Mouse (Mus musculus) heart, embryonic 13.5 days (tissue): ENCODE measurements around the gene Sst. TPM values are rescaled to one million over a fixed set of nuclear protein-coding genes. Genes with fewer than 3 reads are reported as not detected.

Experiments used
- ATAC-seq: fragments of 200-750 bp; cut with Nextera tagmentation; 2 replicates; pipeline ENCODE4 v1.8.0; 2017; ENCODE audit warnings: moderate TSS enrichment; ENCODE audit not compliant: insufficient number of reproducible peaks, low FRiP score, low TSS enrichment; ENCODE audit errors: extremely low read depth
- H3K27ac ChIP-seq: fragments of 300-500 bp; sonication (generic); replicated peaks from 2 replicates; pipeline ENCODE4 v1.5.1; 2015; ENCODE audit warnings: moderate library complexity, mild to moderate bottlenecking, inconsistent platforms
- H3K27me3 ChIP-seq: fragments of 300-500 bp; sonication (generic); replicated peaks from 2 replicates; pipeline ENCODE4 v1.6.1; 2015; ENCODE audit warnings: mild to moderate bottlenecking, inconsistent platforms
- H3K36me3 ChIP-seq: fragments of 300-500 bp; sonication (generic); 2 replicates; pipeline ENCODE4 v1.6.1; 2015; ENCODE audit warnings: mild to moderate bottlenecking, inconsistent platforms
- H3K4me1 ChIP-seq: fragments of 300-500 bp; sonication (generic); 2 replicates; pipeline ENCODE4 v1.6.1; 2015; ENCODE audit warnings: inconsistent platforms
- H3K4me2 ChIP-seq: fragments of 300-500 bp; sonication (generic); 2 replicates; pipeline ENCODE4 v1.6.1; 2015; ENCODE audit warnings: inconsistent platforms, mild to moderate bottlenecking, moderate library complexity
- H3K4me3 ChIP-seq: fragments of 300-500 bp; sonication (generic); 2 replicates; pipeline ENCODE4 v1.5.1; 2015; ENCODE audit warnings: moderate library complexity, mild to moderate bottlenecking, inconsistent platforms
- H3K9ac ChIP-seq: fragments of 300-500 bp; sonication (generic); 2 replicates; pipeline ENCODE4 v1.6.1; 2015; ENCODE audit warnings: inconsistent platforms, mild to moderate bottlenecking, moderate library complexity
- H3K9me3 ChIP-seq: fragments of 300-500 bp; sonication (generic); 2 replicates; pipeline ENCODE4 v1.6.1; 2016; ENCODE audit warnings: inconsistent platforms
- WGBS: fragments of 180-500 bp; shearing (Covaris S2); methylation state at CpG from one replicate; pipeline ENCODE4 v1.1.7; 2015; ENCODE audit warnings: mixed read lengths; 5-methylcytosine and 5-hydroxymethylcytosine counted together
- polyA plus RNA-seq: library from polyadenylated mRNA; unstranded; fragments of >200 nt; fragmentation: Nextera tagmentation; extraction: Ambion mirVana; gene quantifications from 2 replicates; pipeline ENCODE4 v1.2.1, GENCODE M21; 2015

Sst gene
- polyA plus RNA-seq, 1 experiment from 2014 or later, result 0.21 TPM

- Histone ChIP-seq H3K27me3 (peaks cover 8% of the 10 kb centered on the region), H3K36me3 (no peaks in the 10 kb centered on the region), H3K9ac (no peak overlapping the region), H3K4me1 (no peaks in the 10 kb centered on the region), H3K27ac (no peak overlapping the region), H3K4me2 (no peak overlapping the region), H3K4me3 (no peak overlapping the region), H3K9me3 (no peaks in the 10 kb centered on the region)
- 75% methylated on average over 12 of the region's 12 CpGs for WGBS
- ATAC-seq, result no peak
These were observed 5.7 kb downstream of the Sst start for GRCm38 (mm10) chr16:23885098-23885497.

- Histone ChIP-seq H3K4me1 (no peaks in the 10 kb centered on the region), H3K9ac (no peak overlapping the region), H3K4me3 (no peak overlapping the region), H3K36me3 (no peaks in the 10 kb centered on the region), H3K27ac (no peak overlapping the region), H3K9me3 (no peaks in the 10 kb centered on the region), H3K27me3 (no peaks in the 10 kb centered on the region), H3K4me2 (no peak overlapping the region)
- WGBS, result 46% methylated on average over 1 of the region's 1 CpGs
- no peak for ATAC-seq
These were observed 35.5 kb downstream of the Sst start for GRCm38 (mm10) chr16:23855242-23855641.

- H3K9me3 ChIP-seq, result no peaks in the 10 kb centered on the region
- no peak for ATAC-seq
- no peak overlapping the region for H3K4me3 ChIP-seq
- H3K36me3 ChIP-seq, result no peaks in the 10 kb centered on the region
- H3K9ac ChIP-seq, result no peak overlapping the region
- no peaks in the 10 kb centered on the region for H3K4me1 ChIP-seq
- H3K4me2 ChIP-seq, result no peak overlapping the region
- no peaks in the 10 kb centered on the region for H3K27me3 ChIP-seq
- no peak overlapping the region for H3K27ac ChIP-seq
These were observed 41.0 kb downstream of the Sst start for GRCm38 (mm10) chr16:23849720-23850119.

GRCm38 (mm10) chr16:23849176-23849575, 41.6 kb downstream of the Sst start:
- Histone ChIP-seq H3K27me3 (no peaks in the 10 kb centered on the region), H3K4me1 (no peaks in the 10 kb centered on the region), H3K27ac (no peak overlapping the region), H3K9ac (no peak overlapping the region), H3K4me3 (no peak overlapping the region), H3K9me3 (no peaks in the 10 kb centered on the region), H3K4me2 (no peak overlapping the region), H3K36me3 (no peaks in the 10 kb centered on the region)
- ATAC-seq, result no peak

- no peak for ATAC-seq
- no peaks in the 10 kb centered on the region for H3K4me1 ChIP-seq
These were observed 46.1 kb downstream of the Sst start for GRCm38 (mm10) chr16:23844622-23845021.

GRCm38 (mm10) chr16:23842609-23843008, 48.1 kb downstream of the Sst start:
- H3K4me2 ChIP-seq, result no peak overlapping the region
- H3K9me3 ChIP-seq, result no peaks in the 10 kb centered on the region
- no peak for ATAC-seq
- no peaks in the 10 kb centered on the region; the same call in 1 of the 2 replicates for H3K4me1 ChIP-seq
- H3K9ac ChIP-seq, result no peak overlapping the region
- H3K27me3 ChIP-seq, result no peaks in the 10 kb centered on the region
- no peak overlapping the region for H3K27ac ChIP-seq
- WGBS, result 71% methylated on average over 3 of the region's 3 CpGs
- H3K36me3 ChIP-seq, result no peaks in the 10 kb centered on the region
- no peak overlapping the region for H3K4me3 ChIP-seq

More at GRCm38 (mm10) chr16:23844622-23845021, 46.1 kb downstream of the Sst start:
- H3K9ac ChIP-seq, result no peak overlapping the region
- H3K4me2 ChIP-seq, result no peak overlapping the region
- H3K27ac ChIP-seq, result no peak overlapping the region
- 72% methylated on average over 7 of the region's 7 CpGs for WGBS
- no peak overlapping the region for H3K4me3 ChIP-seq
- H3K9me3 ChIP-seq, result no peaks in the 10 kb centered on the region
- no peaks in the 10 kb centered on the region for H3K27me3 ChIP-seq
- H3K36me3 ChIP-seq, result no peaks in the 10 kb centered on the region

Other genes with a start within 250 kb of the Sst start
- gene Rtp2, start 41.4 kb upstream of the Sst start, polyA plus RNA-seq, result not detected in 2 replicates
- gene Gm37419, start 97.5 kb upstream of the Sst start, polyA plus RNA-seq, result not detected in 2 replicates
- 0.24 and 0.29 TPM in 2 replicates for gene Bcl6, start 97.9 kb upstream of the Sst start, polyA plus RNA-seq